Mouse (Mus musculus) ES-Bruce4 (cell line): ENCODE measurements around the gene Trim11.

Experiments used
- EP300 ChIP-seq: IDR thresholded peaks from 2 replicates; pipeline ENCODE4 v1.6.1; 2011; ENCODE audit warnings: low read depth, low read length; ENCODE audit not compliant: insufficient read depth
- POLR2A ChIP-seq: IDR thresholded peaks from one replicate; pipeline ENCODE4 v1.8.1; 2011; ENCODE audit warnings: low read length; ENCODE audit not compliant: insufficient read depth

GRCm38 (mm10) chr11:58955868-58956257, 22.0 kb upstream of the Trim11 start:
- TF ChIP-seq POLR2A (no peak), EP300 (no peak)
